ENCODE assay signal across 29 mouse cellular contexts in the genomic region with DNA sequence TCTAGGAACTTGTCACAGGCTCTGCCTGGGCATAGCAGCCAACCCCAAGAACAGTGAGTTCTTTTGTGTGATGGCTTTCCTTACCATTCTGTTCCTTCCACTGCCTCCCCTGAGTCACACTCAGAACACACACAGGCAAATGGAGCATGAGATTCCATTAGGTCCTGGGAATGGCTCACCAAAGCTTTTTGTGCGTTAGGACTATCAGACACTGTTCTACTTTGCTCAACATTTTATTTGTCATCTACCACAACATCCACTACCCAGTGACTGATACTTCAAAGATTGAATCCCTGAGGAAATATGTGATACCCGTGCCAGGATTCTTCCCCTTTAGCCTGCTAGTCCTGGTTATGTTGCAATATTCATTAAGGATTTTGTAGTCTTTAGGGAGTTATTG.
"Had no signal": no experiment of that assay in that cellular context is flagged by ENCODE, and none has a peak within 500 bp of the region (broad histone marks: within the 10 kb centered on the region; RNA-seq: fewer than 3 reads in every experiment).

No protein-coding gene starts in this region.

- H3K4me1 ChIP-seq: limb, embryonic 10.5 days; limb, embryonic 12.5 days; limb, embryonic 13.5 days; limb, embryonic 15.5 days; liver, embryonic 12.5 days; liver, embryonic 13.5 days; liver, embryonic 15.5 days; lung, embryonic 15.5 days; megakaryocyte, embryonic 14.5 days; midbrain, embryonic 10.5 days; midbrain, embryonic 12.5 days; midbrain, embryonic 13.5 days; midbrain, embryonic 15.5 days; neural tube, embryonic 12.5 days; neural tube, embryonic 13.5 days had no signal

- H3K4me3 ChIP-seq: limb, embryonic 10.5 days; limb, embryonic 12.5 days; limb, embryonic 13.5 days; limb, embryonic 15.5 days; liver, embryonic 12.5 days; liver, embryonic 13.5 days; liver, embryonic 15.5 days; lung, embryonic 15.5 days; megakaryocyte, embryonic 14.5 days; midbrain, embryonic 10.5 days; midbrain, embryonic 12.5 days; midbrain, embryonic 13.5 days; midbrain, embryonic 15.5 days; myocyte; neural tube, embryonic 12.5 days; neural tube, embryonic 13.5 days had no signal

- H3K27ac ChIP-seq: limb, embryonic 10.5 days; limb, embryonic 12.5 days; limb, embryonic 13.5 days; limb, embryonic 15.5 days; liver, embryonic 12.5 days; liver, embryonic 13.5 days; liver, embryonic 14.5 days; liver, embryonic 15.5 days; lung, embryonic 15.5 days; macrophage; midbrain, embryonic 10.5 days; midbrain, embryonic 12.5 days; midbrain, embryonic 13.5 days; midbrain, embryonic 15.5 days; neural tube, embryonic 12.5 days; neural tube, embryonic 13.5 days had no signal

- DNase-seq: left cerebral cortex, postnatal 4 days; liver; liver, embryonic 13.5 days; liver, postnatal 0 days; lung, adult 18-20 months; lung, adult 2 months; lung, embryonic 14.5 days; lung, postnatal 10 days; lung, postnatal 14 days; lung, postnatal 36 days; lung, postnatal 4 days; midbrain, embryonic 14.5 days had no signal
